ENCODE assay signal across 8 mouse cellular contexts in the genomic region with DNA sequence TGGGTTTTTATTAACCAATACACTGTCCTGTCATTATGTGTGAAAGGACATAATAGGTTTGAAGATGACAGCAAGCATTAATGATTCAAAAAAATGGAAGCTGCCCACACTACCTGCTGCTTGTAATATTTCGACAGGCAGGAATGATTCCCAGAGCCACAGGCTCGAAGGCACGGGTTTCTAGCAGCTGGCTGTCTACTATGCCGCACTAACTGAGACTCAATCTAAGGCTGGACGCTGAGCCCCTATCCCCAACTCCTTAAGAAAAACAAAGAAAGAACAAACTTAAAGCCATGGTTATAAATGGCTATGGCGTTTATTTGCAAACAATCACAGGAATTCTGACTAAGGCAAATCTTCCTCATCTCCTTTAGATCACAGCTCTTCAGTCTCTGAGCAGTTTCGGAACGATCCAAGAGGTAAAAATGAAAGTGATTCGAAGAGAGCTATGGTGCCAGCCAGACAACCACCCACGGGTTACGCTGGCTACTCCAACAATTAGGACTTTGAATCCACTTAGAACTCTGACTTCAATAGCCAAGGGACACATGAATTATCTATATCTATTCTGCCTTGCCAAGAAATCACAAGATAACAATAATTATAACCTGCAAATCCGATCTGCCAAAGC. TPM values are rescaled to one million over a fixed set of nuclear protein-coding genes. Genes with fewer than 3 reads are reported as not detected.
DNase-seq lines count a peak whose midpoint lies in the region; ATAC-seq and TF ChIP-seq lines count a peak whose summit lies in the region.

No protein-coding gene starts in this region.

- peaks cover 26% of the 10 kb centered on the region for H3K4me1 ChIP-seq in embryonic facial prominence, embryonic 13.5 days
- peaks cover 12% of the 10 kb centered on the region; the same call in 1 of the 2 replicates for H3K4me1 ChIP-seq in intestine, embryonic 14.5 days (replicated peaks; ENCODE audit: control insufficient read depth, insufficient read depth, low read length)
- peaks cover 9% of the 10 kb centered on the region for H3K4me1 ChIP-seq in midbrain, embryonic 11.5 days (ENCODE audit: control insufficient read depth, insufficient read depth, low read length)

- H3K4me2 ChIP-seq in embryonic facial prominence, embryonic 13.5 days = peak overlapping the region; percentile 66
- peak overlapping the region; percentile 60 for H3K4me2 ChIP-seq in intestine, embryonic 14.5 days (ENCODE audit: low read length)
- H3K4me2 ChIP-seq in midbrain, embryonic 11.5 days = peak overlapping the region; percentile 65

- 26% methylated on average over 12 of the region's 12 CpGs for WGBS in embryonic facial prominence, embryonic 13.5 days
- WGBS in intestine, embryonic 14.5 days = 9% methylated on average over 12 of the region's 12 CpGs
- WGBS in midbrain, embryonic 11.5 days = 29% methylated on average over 12 of the region's 12 CpGs

- H3K4me3 ChIP-seq in layer of hippocampus, adult 2 months = peak overlapping the region; percentile 72
- H3K4me3 ChIP-seq in embryonic facial prominence, embryonic 13.5 days = peak overlapping the region; percentile 53
- peak overlapping the region; percentile 65 for H3K4me3 ChIP-seq in intestine, embryonic 14.5 days (ENCODE audit: low read depth, low read length)
- peak overlapping the region; percentile 44 for H3K4me3 ChIP-seq in midbrain, embryonic 11.5 days (ENCODE audit: low read depth, low read length)

- DNase-seq in layer of hippocampus, adult 2 months (ENCODE audit: low spot score in 2 of 2) = no peak
- DNase-seq in layer of hippocampus, adult 8-10 months (ENCODE audit: low spot score in 2 of 2) = no peak
- no peak for DNase-seq in intestine, embryonic 14.5 days (ENCODE audit: low spot score)
- peak; percentile 91 for DNase-seq in midbrain, embryonic 11.5 days (ENCODE audit: low spot score, missing footprints)
- no peak for DNase-seq in spleen, postnatal 10 days (ENCODE audit: low spot score in 2 of 2)
- DNase-seq in thymus, postnatal 4 days = no peak
- no peak for DNase-seq in right cerebral cortex, postnatal 25 days

- TF ChIP-seq CTCF in layer of hippocampus, adult 2 months (conservative IDR thresholded peaks at IDR 0.05) = no peak

- H3K27ac ChIP-seq in layer of hippocampus, adult 2 months = peak overlapping the region; percentile 80
- peak overlapping the region; percentile 88 for H3K27ac ChIP-seq in embryonic facial prominence, embryonic 13.5 days
- H3K27ac ChIP-seq in intestine, embryonic 14.5 days (ENCODE audit: low read depth) = peak overlapping the region; percentile 83
- peak overlapping the region; percentile 74; the same call in 1 of the 2 replicates for H3K27ac ChIP-seq in midbrain, embryonic 11.5 days (ENCODE audit: low read depth, low read length)

- H3K27me3 ChIP-seq in embryonic facial prominence, embryonic 13.5 days = no peaks in the 10 kb centered on the region
- H3K27me3 ChIP-seq in intestine, embryonic 14.5 days (replicated peaks; ENCODE audit: control insufficient read depth, insufficient read depth, low read length) = no peaks in the 10 kb centered on the region
- no peaks in the 10 kb centered on the region for H3K27me3 ChIP-seq in midbrain, embryonic 11.5 days (ENCODE audit: control insufficient read depth, insufficient read depth, low read length)

- H3K9ac ChIP-seq in embryonic facial prominence, embryonic 13.5 days = peak overlapping the region; percentile 69
- peak overlapping the region; percentile 52 for H3K9ac ChIP-seq in intestine, embryonic 14.5 days (ENCODE audit: low read length)
- peak overlapping the region; percentile 69 for H3K9ac ChIP-seq in midbrain, embryonic 11.5 days (ENCODE audit: low read length)

- no peaks in the 10 kb centered on the region for H3K9me3 ChIP-seq in embryonic facial prominence, embryonic 13.5 days
- H3K9me3 ChIP-seq in intestine, embryonic 14.5 days (ENCODE audit: control insufficient read depth, low read length) = no peaks in the 10 kb centered on the region
- no peaks in the 10 kb centered on the region for H3K9me3 ChIP-seq in midbrain, embryonic 11.5 days (ENCODE audit: control insufficient read depth, low read length)

- H3K36me3 ChIP-seq in embryonic facial prominence, embryonic 13.5 days = no peaks in the 10 kb centered on the region
- H3K36me3 ChIP-seq in intestine, embryonic 14.5 days (ENCODE audit: control insufficient read depth, insufficient read depth, low read length) = no peaks in the 10 kb centered on the region
- H3K36me3 ChIP-seq in midbrain, embryonic 11.5 days (ENCODE audit: control insufficient read depth, insufficient read depth, low read length) = no peaks in the 10 kb centered on the region

- ATAC-seq in embryonic facial prominence, embryonic 13.5 days (ENCODE audit: insufficient number of reproducible peaks, insufficient read depth, low FRiP score, low TSS enrichment, low read depth) = no peak
- no peak for ATAC-seq in intestine, embryonic 14.5 days (replicated peaks; ENCODE audit: low FRiP score, low TSS enrichment, low read depth)
- peak; percentile 31; the same call in 1 of the 2 replicates for ATAC-seq in midbrain, embryonic 11.5 days (ENCODE audit: low FRiP score)

RNA-seq across cellular contexts. Expression of gene Ppargc1a, which starts 15.6 kb away (rescaled TPM):
- 10 to 100 TPM; 40.9 to 41.8 TPM for total RNA-seq in layer of hippocampus, adult 2 months (2021)
- 10 to 100 TPM; 41.9 to 55.3 (median 50.2) TPM for total RNA-seq in layer of hippocampus, adult 8-10 months (2022)
- polyA plus RNA-seq in embryonic facial prominence, embryonic 13.5 days (2015; fragmentation: Nextera tagmentation; extraction: Ambion mirVana) = 4.2 and 5.7 TPM in 2 replicates
- polyA plus RNA-seq in intestine, embryonic 14.5 days (2014; fragmentation: Nextera tagmentation; extraction: Ambion mirVana) = 5.5 and 6.2 TPM in 2 replicates
- 2.6 and 3.3 TPM in 2 replicates for polyA plus RNA-seq in midbrain, embryonic 11.5 days (2014; fragmentation: Nextera tagmentation; extraction: Ambion mirVana)
